Mouse (Mus musculus) T-cell, adult 2 months (primary cell): ENCODE measurements around the gene Tm7sf3.
"Not testable (repeated sequence)": the region's sequence is repeated elsewhere in the genome, so short reads cannot be mapped to it uniquely, and the experiment has no call there.

Source experiments
- DNase-seq: peaks from one replicate; pipeline ENCODE4 v3.0.0; 2022; ENCODE audit warnings: low spot score

Gene Tm7sf3

DNA sequence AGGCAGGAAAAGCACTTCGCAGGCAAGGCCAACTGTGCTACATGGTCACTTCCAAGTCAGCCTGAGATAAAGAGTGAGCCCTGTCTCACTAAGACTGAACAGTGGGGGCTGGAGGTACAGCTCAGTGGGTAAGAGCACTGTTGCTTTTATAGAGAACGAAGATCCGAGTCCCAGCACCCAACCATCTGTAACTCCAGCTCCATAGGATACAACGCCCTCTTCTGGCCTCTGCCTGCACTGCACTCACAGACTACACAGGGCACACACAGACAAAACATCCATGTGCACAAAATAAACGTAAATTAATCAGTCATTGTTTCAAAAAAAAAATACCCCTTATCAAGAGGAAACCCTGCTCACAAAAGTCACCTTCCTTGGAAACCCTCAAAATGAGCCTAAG is 28.7 kb downstream of the Tm7sf3 start:
- DNase-seq, result no peak

DNA sequence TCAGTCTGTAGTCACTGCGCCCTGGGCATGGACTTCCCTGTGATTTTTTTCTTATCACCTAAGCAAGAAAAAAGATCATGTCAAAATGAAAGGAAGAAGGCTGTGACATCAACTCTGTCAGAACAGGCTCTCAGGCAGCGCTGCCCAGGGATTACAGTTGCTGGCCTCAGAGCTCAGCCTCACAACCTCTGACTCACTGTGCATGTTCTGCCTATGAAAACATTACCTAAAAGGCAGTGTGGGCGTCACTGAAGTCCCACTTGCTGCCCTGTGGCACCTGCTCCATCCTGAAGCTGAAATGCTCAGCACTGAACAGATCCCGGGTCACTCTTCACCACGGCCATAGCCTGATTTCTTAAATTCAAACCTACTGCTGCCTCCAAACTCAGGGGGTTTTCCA is 29.9 kb downstream of the Tm7sf3 start:
- DNase-seq, result no peak

DNA sequence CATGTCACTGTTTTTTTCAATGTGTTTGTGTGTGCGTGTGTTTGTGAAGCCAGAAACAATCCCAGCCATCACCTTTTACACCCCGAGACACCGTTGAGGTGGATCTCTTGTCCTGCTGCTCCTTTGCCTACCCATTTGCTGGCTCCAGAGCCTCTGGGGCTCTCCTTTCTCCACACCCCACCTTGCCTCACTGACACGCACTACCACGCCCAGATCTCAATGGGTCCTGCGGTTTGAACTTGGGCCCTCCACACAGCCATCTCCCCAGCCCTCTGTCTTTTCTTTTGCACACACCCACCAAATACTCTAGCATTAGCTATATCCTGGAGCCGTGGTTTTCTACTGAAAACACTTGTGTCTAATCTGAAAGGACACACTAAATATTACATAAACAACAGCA is 30.7 kb downstream of the Tm7sf3 start:
- DNase-seq, result no peak

DNA sequence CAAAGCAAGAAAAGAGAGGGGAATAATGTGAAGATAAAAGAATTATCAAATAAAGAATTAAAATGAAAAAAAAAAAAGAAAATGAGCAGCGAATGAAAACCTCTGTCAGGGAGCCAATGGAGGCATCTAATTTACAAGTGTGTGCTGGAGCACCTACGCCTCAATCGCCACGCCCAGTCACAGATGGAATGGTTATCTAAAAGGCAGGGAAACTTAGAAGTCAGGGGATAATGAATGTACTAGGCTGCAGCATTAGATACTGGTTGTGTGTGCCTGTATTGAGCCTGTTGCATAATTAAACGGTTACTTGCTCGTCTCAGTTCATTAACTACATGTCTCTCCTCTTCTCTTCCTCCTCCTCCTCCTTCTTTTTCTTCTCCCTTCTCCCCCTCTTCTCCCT is 31.2 kb downstream of the Tm7sf3 start:
- DNase-seq, result no peak

DNA sequence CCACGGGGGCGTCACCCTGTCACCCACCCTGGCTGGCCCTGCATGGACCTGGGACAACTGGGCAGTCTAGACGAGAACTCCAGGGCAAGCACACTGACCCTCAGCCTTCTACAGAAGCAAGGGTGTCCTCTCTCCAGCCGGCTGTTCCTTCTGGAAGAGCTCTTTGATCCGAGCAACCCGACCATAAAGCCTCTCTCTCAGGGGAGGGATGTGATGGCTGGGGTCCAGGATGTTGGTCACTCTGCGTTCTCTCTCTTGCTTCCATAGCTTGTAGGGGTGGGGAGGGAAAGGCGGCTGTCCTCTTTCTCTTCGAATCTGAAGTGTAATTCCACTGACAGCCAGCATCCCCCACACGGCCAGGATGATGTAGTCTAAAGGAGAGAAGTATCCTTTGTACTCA is 39.0 kb downstream of the Tm7sf3 start:
- no peak for DNase-seq

DNA sequence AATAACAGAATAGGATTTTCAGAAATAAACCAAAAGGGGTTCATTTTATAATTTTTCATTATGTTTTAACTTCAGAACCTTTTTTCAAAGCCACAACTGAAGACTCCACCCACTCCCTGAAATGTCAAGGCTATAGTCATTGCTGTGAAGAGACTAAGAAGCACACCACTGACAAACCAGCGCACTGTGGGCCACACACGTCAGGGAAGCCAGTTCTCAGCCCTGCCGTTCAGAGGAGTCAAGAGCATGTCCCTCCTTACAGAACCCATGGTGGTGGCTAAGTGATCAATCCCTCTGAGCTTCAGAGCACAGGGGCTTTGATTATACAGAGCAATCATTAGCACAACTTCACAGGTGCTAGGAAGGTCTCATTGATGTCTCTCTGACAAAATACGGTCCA is 40.0 kb downstream of the Tm7sf3 start:
- DNase-seq, result no peak

DNA sequence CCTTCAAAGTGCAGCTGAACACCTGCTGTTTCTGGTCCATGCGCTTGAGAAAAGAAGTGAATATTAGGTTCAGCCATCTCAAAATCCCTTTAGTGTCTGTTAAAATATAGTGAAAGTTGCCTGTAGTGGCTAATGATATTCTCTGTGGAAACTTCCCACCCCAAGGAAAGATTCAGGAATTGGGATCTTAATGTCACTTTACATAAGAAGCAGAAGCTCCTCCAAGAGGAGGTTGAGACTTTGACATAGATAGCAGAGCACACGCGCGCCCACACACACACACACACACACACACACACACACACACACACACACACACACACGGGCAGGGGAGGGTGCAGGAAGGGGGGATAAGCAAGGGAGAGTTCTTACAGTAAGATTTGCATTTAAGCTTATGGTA is 57.5 kb downstream of the Tm7sf3 start:
- no peak for DNase-seq

DNA sequence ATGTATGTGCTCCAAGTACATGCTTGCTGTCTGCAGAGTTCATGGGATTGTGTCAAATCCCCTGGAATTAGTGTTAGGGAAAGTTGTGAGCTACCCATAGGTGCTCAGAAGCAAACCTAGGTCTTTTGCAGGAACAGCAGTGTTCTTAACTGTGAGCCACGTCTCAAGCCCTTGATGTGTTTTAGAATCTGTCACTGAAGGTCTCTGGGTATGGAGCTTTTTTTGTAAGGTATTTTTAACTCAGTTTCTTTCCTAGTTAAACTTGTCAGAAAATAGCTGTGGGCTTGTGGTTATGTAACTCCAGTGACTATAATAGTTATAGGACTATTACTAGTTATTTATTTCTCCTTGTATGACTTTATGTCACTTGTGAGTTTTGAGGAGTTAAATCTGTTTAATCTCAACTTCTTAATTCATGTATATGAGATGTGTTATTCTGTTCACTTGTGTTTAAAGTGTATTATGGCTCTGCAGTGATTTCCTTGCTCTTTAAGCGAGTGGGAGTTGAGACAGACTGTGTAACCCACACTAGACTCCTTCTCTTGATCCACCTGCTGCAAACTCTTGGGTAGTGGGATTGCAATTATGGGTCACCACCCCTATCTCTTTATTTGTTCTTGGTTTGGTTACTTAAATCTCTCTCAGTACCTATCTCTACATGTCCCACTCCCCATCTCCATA is 59.1 kb downstream of the Tm7sf3 start:
- DNase-seq, result no peak

DNA sequence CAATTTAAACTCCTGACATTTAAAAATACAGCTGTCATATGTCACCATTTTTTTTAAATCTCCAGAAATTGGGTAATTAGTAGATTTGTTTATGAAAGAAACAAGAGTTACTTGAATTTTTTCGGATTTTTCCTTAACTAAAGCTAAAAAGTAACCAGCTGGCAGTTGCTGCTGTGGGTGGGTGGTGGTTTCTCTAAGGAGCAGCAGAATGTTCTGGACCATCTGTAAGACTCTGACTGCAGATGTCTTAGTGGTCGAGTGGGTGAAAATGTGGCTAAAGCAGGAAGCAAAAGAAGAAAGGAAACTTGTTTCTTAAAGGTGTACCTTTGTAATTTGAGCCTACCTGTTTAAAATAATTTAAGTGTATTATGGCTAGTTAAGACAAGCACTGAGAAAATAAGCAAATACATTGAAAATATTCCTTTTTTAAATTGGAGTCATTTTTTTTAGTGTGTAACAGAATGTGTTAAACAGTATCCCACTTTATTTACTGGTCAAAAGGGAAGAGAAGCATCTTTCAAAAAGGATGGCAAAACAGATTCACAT is 62.2 kb downstream of the Tm7sf3 start:
- DNase-seq, result no peak

DNA sequence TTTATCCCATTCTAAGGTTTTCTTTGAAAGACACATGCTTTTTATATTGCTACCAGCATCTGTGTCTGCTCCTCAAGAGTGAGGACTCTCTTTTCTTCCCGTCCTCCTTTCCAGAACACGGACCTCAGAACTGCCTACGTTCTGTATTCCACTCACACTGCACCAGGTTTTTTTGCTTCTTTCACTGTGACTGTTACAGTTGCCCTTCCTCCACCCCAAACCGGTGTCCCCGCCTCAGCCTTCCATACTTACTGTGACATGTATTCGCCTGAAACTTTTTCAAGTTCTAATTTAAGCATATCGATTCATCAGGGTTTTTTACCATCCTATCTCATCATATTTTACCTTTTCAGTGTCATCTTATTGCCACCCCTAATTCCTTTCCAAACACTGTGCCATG is 64.0 kb downstream of the Tm7sf3 start:
- DNase-seq, result peak; percentile 20

DNA sequence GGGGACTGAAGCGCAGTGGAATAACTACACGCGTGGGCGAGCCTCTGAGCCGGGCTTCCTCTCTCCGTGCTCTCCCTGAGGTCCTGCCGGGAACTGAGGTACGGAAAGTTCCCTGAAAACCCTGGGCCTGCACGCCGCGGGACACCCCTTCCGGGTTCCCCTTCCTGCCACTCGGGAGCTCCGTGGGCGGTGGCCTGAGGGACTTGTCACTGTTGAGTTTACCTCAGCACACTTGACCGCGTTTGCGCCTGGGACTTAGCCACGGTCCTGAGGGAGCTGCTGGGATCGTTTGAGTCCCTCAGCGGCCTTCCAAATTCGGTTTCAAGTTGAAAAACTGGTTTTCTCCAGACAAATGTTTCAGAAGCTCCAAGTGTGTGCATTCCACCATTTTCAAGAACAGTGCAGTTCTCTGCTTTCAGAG is 64.5 kb downstream of the Tm7sf3 start:
- DNase-seq, result peak; percentile 64

DNA sequence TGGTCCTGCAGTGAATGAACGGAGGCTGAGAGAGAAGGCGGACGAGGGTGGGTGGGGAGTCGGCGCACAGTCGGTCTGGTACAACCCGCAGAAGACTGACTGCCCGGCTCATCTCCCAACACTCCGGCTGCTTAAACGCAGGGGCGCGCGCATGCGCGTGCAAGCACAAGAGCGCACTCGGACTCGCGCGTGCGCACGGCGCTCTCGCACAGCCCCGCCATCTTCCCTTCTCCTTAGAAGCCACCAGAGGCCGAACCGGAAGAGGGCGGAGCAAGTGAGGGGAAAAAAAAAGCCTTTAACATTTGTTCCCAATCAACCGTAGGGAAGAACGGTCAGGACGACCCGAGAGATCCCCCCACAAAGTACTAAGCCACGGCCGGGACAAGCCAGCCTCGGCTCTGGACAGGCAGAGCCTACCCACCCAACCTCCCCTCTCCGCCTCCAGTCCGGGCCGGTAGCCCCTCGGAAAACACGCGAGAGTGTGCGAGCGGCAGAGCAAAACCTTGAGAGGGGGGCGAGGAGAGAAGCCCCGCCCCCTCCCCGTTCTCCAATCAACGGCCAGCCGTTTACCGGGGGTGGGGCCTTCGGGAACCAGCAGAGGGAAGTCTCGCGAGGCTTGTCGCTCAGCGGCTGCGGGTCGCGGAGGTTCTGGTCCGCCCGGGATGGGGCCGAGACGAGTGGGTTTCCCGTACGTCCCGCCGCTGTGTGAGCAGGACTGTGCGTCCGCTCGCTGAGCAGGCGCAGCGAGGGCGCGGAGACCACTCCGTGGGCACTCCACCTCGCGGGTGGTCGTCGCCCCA is 65.1 kb downstream of the Tm7sf3 start, which contains the start of gene Ints13:
Gene Ints13 (minus strand): TSS at position 526 of the 800 bp plus-strand sequence.
- peak; percentile 98 for DNase-seq

DNA sequence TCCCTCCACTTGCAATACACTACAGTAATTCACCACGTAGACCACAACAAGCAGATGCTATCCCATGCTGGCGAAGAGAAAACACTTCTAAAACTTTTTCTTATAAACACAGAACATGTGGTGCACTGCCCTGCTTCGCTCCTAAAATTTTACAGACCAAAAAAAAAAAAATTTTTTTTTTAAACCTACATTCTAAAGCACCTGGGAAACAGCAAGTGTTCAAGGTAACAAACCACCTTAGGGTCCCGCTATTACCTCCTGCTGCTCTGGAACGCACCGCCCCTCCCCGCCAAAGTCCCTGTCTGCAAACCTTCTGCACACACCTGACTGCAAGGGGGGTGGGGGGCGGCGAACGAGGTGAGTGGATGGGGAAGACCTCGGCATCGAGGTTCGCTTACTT is 65.7 kb downstream of the Tm7sf3 start, which contains the start of gene Fgfr1op2:
Gene Fgfr1op2 (plus strand): TSS at position 301 of the 400 bp plus-strand sequence.
- no peak for DNase-seq

DNA sequence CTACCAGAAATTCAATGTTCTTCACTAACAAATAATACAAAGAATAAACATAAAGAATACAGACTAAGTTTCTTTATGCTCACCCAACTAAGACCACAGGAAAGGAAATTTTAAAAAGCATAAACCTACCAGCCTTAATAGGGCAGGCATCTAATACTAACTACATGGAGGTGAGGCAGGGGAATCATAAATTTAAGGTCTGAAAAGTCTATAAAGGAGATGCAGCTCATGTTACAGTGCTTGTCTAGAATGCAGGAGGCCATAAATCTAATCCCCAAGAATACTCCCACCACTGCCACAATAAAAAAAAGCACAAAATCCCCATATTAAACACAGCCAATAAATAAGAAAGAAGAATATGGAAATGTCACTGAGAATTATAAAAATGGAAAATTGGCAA is 70.6 kb downstream of the Tm7sf3 start:
- no peak for DNase-seq

DNA sequence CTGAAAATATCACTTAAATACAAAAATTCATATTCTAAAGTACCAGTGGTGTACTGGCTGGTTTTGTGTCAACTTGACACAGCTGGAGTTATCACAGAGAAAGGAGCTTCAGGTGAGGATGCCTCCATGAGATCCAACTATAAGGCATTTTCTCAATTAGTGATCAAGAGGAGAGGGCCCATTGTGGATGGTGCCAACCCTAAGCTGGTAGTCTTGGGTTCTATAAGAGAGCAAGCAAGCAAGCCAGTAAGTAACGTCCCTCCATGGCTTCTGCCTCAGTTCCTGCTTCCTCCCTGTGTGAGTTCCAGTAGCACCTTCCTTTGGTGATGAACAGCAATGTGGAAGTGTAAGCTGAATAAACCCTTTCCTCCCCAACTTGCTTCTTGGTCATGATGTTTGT is 80.2 kb downstream of the Tm7sf3 start:
- DNase-seq, result not testable (repeated sequence)
